Mouse (Mus musculus): ENCODE data around the gene Fam241a.
A peak's percentile ranks its signal among the peaks of the same experiment; 100 is the strongest.

Gene Fam241a

GRCm38 (mm10) chr3:127895792-127896541 lies at the start of gene Fam241a:
Fam241a (minus strand) TSS chr3:127896324.
- DNase-seq = peak; percentile 82 to 91

DNA sequence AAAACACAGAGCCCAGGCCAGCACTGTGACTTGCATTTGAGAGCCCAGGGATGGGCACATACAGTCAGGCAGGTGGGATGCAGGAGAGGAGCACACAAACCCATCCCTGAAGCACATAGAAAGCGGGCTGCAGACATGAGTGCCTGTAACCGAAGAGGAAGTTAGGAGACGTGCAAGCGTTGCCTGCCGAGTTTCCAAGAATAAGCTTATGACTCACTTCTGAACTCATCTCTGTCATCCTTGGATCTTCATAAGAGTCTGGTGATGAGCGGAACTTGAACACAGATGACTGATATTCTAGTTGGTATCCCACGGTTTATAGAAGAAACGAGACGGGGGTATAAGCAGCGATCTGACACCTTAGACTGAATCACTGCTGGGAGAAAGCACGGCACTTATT lies 36.3 kb upstream of the Fam241a start:
- DNase-seq = no peak

DNA sequence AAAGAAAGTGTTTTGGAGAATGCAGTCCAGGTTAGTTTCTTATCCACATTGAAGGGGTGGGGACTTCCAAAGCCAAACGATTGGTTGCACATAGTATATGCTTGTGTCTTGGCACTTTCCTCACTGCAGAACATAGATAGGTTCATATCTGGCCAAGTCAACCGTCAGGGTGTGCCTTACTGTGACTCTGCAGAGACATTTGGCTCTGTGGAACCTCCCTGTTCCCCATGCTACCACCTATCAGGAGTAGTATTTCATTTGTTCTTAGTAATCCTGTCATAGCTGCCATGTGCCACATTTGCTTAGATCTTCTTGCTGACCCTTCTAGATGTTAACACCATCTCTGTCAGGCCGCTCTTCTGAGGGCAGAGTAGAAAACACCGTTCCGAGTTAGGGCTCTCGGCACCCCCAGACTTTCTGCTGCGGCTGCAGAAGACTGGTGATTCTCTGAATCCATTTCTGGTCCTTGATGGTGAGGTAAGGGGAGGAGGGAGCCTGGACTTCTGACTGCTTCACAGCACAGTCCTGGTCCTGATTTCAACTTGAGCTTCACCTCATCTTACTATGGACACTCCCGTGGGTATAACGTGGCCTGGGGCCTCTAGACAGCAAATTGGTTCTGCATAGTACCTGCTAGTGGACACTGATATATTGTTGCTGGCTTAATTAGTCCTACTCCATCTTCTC lies 34.3 kb upstream of the Fam241a start:
- no peak for DNase-seq

GRCm38 (mm10) chr3:127929921-127930320 lies 33.8 kb upstream of the Fam241a start:
- DNase-seq = no peak

- DNase-seq = no peak
Measured at GRCm38 (mm10) chr3:127926635-127927183, 30.6 kb upstream of the Fam241a start.

- DNase-seq = no peak
Measured at GRCm38 (mm10) chr3:127924464-127924863, 28.3 kb upstream of the Fam241a start.

- DNase-seq = no peak
Measured at GRCm38 (mm10) chr3:127923183-127923582, 27.1 kb upstream of the Fam241a start.

DNA sequence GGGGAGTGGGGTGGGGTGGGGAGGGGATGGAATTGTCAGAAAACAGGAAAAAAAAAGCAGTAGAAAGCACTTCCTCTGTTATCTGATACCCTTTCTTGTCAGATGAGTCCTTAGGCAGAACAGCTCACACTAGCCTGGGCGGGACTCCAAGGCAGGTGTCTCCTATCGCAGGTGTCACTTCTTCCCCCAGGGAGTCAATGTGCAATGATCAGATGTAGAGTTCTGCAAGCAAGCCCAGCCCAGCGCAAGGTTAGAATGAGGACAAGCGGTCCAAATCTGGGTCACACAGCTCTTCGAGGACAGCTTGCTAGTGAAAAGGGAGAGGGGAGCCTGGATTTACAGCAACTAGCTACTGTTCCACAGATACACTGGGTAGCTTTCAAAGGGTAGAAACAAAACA lies 26.0 kb upstream of the Fam241a start:
- no peak for DNase-seq

- DNase-seq = no peak
Measured at GRCm38 (mm10) chr3:127917999-127918661, 22.0 kb upstream of the Fam241a start.

GRCm38 (mm10) chr3:127917549-127917948 lies 21.4 kb upstream of the Fam241a start:
- no peak for DNase-seq

DNA sequence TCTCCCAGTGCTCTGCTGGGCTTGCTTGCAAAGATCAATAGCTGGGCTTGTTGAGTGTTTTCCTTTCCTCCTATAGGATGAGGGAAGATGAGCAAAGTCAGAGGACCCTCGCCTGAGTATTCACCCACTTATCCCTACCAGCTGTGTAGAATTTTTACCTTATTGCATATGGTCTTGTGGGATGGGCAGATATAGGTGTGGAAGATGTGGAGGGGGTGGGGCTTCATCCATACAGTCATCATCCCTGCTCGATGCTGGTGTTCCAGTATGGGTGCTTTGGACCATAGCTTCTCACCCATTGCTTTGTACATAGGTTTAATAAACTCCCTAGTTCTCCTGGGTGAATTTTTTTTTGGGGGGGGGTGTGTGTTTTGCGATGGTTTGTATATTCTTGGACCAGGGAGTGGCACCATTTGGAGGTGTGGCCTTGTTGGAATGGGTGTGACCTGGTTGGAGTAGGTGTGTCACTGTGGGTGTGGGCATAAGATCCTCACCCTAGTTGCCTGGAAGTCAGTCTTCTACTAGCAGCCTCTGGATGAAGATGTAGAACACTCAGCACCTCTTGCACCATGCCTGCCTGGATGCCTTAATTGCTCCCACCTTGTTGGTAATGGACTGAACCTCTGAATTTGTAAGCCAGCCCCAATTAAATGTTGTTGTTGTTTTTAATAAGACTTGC lies 19.7 kb upstream of the Fam241a start:
- no peak for DNase-seq

DNA sequence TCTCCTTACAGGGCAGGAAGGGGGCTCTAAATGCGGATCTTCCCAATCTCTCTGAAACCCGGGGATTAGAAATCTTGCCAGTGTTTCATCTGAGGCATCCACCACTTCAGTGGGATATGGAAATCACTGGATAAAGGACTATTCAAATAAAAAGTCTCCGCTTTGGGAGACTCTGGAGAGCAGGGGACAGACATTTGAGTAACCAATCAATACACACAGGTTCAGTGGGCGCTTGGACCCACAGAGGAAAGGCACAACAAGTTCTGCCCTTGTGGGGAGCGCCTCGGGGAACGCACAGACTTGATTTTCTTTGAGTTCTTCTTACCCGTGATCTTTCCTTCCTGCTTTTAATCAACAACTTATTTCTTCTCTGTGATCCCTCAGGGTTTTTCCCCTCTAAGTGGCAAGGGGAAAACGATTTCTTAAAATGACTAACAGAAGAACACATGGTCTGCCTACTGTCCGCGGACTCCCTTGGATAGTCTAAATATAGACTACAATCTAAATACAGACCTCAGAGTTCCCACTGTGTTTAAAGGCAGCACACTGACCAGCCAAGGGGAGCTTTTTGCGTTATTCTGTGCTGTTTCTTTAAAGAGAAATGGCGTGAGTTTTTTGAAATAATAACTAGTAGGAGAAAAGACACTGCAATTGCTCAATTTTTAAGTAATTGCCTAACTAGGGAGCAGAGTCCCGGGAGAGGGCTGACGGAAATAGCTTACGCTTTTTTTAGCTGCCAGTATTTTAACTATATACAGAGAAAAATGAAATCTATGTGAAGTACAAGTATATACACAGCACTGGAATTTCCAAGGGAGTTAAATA lies 18.0 kb upstream of the Fam241a start:
- no peak for DNase-seq

- DNase-seq = no peak
Measured at GRCm38 (mm10) chr3:127909941-127910340, 13.8 kb upstream of the Fam241a start.

DNA sequence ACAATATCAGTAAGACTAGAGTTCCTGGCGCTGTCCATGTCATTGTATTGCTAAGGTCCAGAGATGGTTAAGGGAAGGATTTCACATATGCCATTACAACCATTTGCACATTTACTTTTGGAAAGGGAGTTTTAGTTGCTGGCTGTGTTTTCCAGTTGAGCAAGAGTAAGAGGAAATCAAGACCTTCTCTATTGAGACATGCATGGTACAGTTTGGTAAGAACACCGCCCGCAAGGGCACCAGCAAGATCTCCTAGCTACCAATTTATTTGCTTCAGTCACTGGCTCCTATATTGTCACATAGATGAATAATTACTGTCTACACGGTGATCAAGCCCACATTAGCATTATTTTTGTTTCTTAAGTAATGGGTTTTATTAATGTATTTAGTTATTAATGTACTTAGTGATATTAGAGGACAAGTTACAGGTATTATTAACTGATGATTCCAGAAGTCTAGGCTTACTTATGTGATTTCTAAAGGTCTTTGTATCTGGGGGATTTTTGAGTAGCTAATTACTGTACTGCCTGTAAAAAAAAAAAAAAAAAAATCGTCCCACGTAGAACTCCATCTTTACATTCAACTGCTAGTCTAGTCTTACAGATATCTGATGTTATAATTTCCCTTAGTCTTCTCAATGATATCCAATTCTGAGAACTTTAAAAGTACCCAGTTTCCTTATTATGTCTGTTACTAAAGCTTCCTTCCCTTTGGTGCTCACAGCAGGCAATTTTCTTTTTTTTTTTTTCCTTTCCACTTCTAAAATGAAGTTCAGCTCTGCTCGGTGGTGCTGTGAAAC lies 944 bp downstream of the Fam241a start:
- DNase-seq = no peak

- no peak for DNase-seq
Measured at GRCm38 (mm10) chr3:127893902-127894301, 2.2 kb downstream of the Fam241a start.

DNA sequence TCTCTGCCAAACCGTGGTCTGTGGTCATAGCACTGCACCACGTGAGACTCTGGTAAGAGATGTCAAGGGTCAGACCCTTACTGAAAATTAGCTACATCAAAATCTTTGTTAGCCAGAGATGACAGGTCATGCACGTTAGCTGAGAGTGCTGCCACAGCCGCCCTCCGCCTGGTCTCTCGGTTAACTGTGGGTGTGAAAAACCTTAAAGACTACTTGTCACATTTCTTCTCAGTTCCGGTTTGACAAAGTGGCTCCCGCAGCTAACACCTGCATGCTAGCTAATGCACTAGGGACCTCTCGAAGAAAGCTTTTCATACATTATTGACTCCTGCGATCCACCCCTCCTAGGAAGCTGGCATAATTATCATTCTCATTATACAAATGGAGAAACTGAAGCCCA lies 4.2 kb downstream of the Fam241a start:
- no peak for DNase-seq

- no peak for DNase-seq
Measured at GRCm38 (mm10) chr3:127890008-127890407, 6.1 kb downstream of the Fam241a start.

- DNase-seq = no peak
Measured at GRCm38 (mm10) chr3:127889570-127889969, 6.6 kb downstream of the Fam241a start.

- DNase-seq = no peak
Measured at GRCm38 (mm10) chr3:127881684-127882083, 14.4 kb downstream of the Fam241a start.

GRCm38 (mm10) chr3:127879968-127880367 lies 16.2 kb downstream of the Fam241a start:
- no peak for DNase-seq

- DNase-seq = no peak
Measured at GRCm38 (mm10) chr3:127875509-127875908, 20.6 kb downstream of the Fam241a start.
